Mouse (Mus musculus): ENCODE results near the gene Ints1. TPM values are rescaled to one million over a fixed set of nuclear protein-coding genes. Genes with fewer than 3 reads are reported as not detected.

Ints1 gene
- total RNA-seq, 1 experiment = 164 TPM

DNA sequence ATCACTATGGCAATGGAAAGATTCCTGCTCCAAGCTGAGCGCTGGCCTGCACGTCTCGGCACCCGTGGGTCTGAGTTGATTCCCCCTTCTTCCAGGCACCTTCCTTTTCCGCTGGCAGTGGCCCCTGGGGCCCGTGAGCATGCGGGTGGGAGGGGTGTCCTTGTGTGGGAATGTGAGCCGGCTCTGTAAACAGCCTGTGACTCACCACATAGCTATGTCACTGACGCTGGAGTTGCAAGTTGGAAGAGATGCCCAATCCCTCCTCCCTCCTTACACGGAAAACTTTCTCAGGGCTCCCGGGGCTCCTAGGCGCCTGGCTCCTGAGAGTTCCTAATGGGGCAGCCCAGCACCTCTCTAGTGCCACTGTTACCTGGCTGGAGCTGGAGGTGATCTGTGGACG lies 21.4 kb upstream of the Ints1 start:
- Histone ChIP-seq H3K9ac (ENCODE audit: insufficient read depth, low read depth, low read length, poor library complexity, severe bottlenecking) (no peak overlapping the region), H3K27ac (ENCODE audit: insufficient read depth, low read depth, low read length, poor library complexity, severe bottlenecking) (no peak overlapping the region), H3K9me3 (ENCODE audit: control insufficient read depth, insufficient read depth, low read depth, low read length) (no peaks in the 10 kb centered on the region), H3K4me3 (ENCODE audit: insufficient read depth in 1 of 2, low read depth in 1 of 2, low read length in 2 of 2, poor library complexity in 1 of 2, severe bottlenecking in 1 of 2) (no peak overlapping the region), H3K4me1 (ENCODE audit: control insufficient read depth in 2 of 2, insufficient read depth in 2 of 2, low read length in 2 of 2, poor library complexity in 1 of 2) (peaks cover 3 to 23% of the 10 kb centered on the region in 2 experiments; a peak in 1 of 4 replicates), H3K36me3 (ENCODE audit: control insufficient read depth, insufficient read depth, low read length, poor library complexity, severe bottlenecking) (peaks cover 19% of the 10 kb centered on the region)
- in situ Hi-C loops (cut with MboI; ENCODE audit: low sequenced_read_pairs in 2 of 2, unreplicated experiment in 2 of 2) = no loop called here
- no peak for DNase-seq (ENCODE audit: low read depth, low spot score)
- TF ChIP-seq MAFK (IDR thresholded peaks at IDR 0.05; ENCODE audit: insufficient read depth, low read depth, low read length) (no peak), CHD2 (IDR thresholded peaks at IDR 0.05; ENCODE audit: low read depth, low read length) (no peak), ZNF384 (IDR thresholded peaks at IDR 0.05; ENCODE audit: low read depth, low read length) (no peak), ZC3H11A (IDR thresholded peaks at IDR 0.05; ENCODE audit: borderline replicate concordance, low read depth, low read length) (no peak), HCFC1 (IDR thresholded peaks at IDR 0.05; ENCODE audit: borderline replicate concordance, insufficient read depth, low read length) (no peak)

DNA sequence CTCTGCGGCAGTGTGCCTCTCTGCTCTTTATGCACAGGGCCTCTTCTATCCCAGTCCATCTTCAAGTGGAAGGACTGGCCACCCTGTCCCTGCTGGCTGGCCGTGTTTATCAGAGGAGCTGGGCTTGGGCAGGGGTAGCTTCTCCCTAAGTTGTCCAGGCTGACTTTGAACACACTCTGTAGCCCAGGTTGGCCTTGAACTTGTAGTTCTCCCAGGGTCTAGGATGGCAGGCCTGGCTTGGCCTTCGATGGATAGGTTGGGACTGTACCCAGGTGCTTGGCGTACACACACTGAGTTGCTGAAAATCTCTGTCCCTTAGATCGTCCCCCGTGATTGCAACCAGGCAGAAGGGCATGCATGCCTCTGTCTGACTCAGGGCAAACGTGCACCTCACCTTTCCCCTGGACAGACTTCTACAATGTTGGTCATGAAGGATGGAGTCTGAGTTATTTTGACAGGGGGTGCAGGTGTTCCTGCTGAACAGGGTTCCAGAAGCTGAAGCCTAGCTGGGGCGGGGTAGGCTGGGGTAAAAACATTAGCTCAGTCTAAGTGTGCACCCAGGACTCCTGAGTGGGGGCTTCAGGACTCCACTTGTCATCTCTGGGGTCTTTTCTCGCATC lies 20.6 kb upstream of the Ints1 start:
- in situ Hi-C loops (cut with MboI; ENCODE audit: low sequenced_read_pairs in 2 of 2, unreplicated experiment in 2 of 2) = no loop called here

DNA sequence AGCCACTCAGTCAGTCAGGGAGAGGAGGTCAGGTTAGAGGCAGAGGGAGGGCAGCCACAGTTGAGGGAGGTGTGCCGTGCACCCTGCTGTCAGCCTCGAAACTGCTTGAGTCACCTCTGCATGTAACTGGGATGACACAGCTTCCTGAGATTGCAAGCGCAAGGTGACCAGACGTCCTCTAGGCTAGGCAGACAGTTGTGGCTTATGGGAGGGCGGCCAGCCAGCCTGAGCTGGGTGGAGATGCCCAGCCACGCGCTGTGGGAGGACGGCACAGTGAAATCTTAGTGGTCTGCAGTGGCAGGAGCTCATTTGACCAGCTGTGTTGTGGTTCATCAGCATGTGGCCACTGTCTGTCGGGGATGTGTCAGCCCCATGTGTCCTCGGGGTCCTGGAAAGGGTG lies 19.5 kb upstream of the Ints1 start:
- Histone ChIP-seq H3K36me3 (ENCODE audit: control insufficient read depth, insufficient read depth, low read length, poor library complexity, severe bottlenecking) (peaks cover 7% of the 10 kb centered on the region; the same call in 1 of the 2 replicates), H3K4me1 (ENCODE audit: control insufficient read depth in 2 of 2, insufficient read depth in 2 of 2, low read length in 2 of 2, poor library complexity in 1 of 2) (peaks cover 3 to 23% of the 10 kb centered on the region in 2 experiments; a peak in 1 of 4 replicates), H3K9ac (ENCODE audit: insufficient read depth, low read depth, low read length, poor library complexity, severe bottlenecking) (no peak overlapping the region), H3K4me3 (ENCODE audit: insufficient read depth in 1 of 2, low read depth in 1 of 2, low read length in 2 of 2, poor library complexity in 1 of 2, severe bottlenecking in 1 of 2) (no peak overlapping the region), H3K27ac (ENCODE audit: insufficient read depth, low read depth, low read length, poor library complexity, severe bottlenecking) (no peak overlapping the region), H3K9me3 (ENCODE audit: control insufficient read depth, insufficient read depth, low read depth, low read length) (no peaks in the 10 kb centered on the region)
- TF ChIP-seq MAFK (IDR thresholded peaks at IDR 0.05; ENCODE audit: insufficient read depth, low read depth, low read length) (no peak), HCFC1 (IDR thresholded peaks at IDR 0.05; ENCODE audit: borderline replicate concordance, insufficient read depth, low read length) (no peak), ZC3H11A (IDR thresholded peaks at IDR 0.05; ENCODE audit: borderline replicate concordance, low read depth, low read length) (no peak), ZNF384 (IDR thresholded peaks at IDR 0.05; ENCODE audit: low read depth, low read length) (no peak), CHD2 (IDR thresholded peaks at IDR 0.05; ENCODE audit: low read depth, low read length) (no peak)
- DNase-seq (ENCODE audit: low read depth, low spot score) = no peak
- in situ Hi-C loops (cut with MboI; ENCODE audit: low sequenced_read_pairs in 2 of 2, unreplicated experiment in 2 of 2) = no loop called here

More for the DNA sequence above, 20.6 kb upstream of the Ints1 start:
- TF ChIP-seq CHD2 (IDR thresholded peaks at IDR 0.05; ENCODE audit: low read depth, low read length) (no peak), HCFC1 (IDR thresholded peaks at IDR 0.05; ENCODE audit: borderline replicate concordance, insufficient read depth, low read length) (no peak)
- H3K27ac ChIP-seq (ENCODE audit: insufficient read depth, low read depth, low read length, poor library complexity, severe bottlenecking) = no peak overlapping the region
- no peak overlapping the region for H3K9ac ChIP-seq (ENCODE audit: insufficient read depth, low read depth, low read length, poor library complexity, severe bottlenecking)
- H3K4me1 ChIP-seq (ENCODE audit: control insufficient read depth in 2 of 2, insufficient read depth in 2 of 2, low read length in 2 of 2, poor library complexity in 1 of 2) = peaks cover 3 to 23% of the 10 kb centered on the region in 2 experiments; a peak in 1 of 4 replicates
- H3K36me3 ChIP-seq (ENCODE audit: control insufficient read depth, insufficient read depth, low read length, poor library complexity, severe bottlenecking) = peaks cover 17% of the 10 kb centered on the region
- H3K9me3 ChIP-seq (ENCODE audit: control insufficient read depth, insufficient read depth, low read depth, low read length) = no peaks in the 10 kb centered on the region
- no peak overlapping the region for H3K4me3 ChIP-seq (ENCODE audit: insufficient read depth in 1 of 2, low read depth in 1 of 2, low read length in 2 of 2, poor library complexity in 1 of 2, severe bottlenecking in 1 of 2)
- no peak for DNase-seq (ENCODE audit: low read depth, low spot score)

DNA sequence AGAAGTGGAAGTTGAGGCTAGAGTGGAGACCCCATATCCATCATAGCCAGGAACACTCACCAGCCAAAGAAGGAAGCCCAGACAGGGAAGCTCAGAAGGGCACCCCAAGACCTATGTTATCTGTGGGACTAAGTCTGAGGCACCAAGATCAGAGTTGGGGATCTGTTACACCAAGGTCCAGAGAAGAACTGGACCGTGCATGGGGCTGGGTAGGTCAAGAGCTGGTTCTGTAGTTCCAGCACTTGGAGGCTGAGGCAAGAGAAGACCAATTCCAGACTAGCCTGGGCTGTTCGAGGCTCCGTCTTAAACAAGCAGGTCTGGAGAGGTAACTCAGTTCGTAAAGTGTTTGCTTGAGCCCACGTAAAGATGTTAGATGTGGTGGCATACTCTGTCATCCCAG lies 18.7 kb upstream of the Ints1 start:
- Histone ChIP-seq H3K36me3 (ENCODE audit: control insufficient read depth, insufficient read depth, low read length, poor library complexity, severe bottlenecking) (peaks cover 2% of the 10 kb centered on the region; the same call in 1 of the 2 replicates), H3K9ac (ENCODE audit: insufficient read depth, low read depth, low read length, poor library complexity, severe bottlenecking) (no peak overlapping the region), H3K27ac (ENCODE audit: insufficient read depth, low read depth, low read length, poor library complexity, severe bottlenecking) (no peak overlapping the region), H3K4me3 (ENCODE audit: insufficient read depth in 1 of 2, low read depth in 1 of 2, low read length in 2 of 2, poor library complexity in 1 of 2, severe bottlenecking in 1 of 2) (no peak overlapping the region), H3K9me3 (ENCODE audit: control insufficient read depth, insufficient read depth, low read depth, low read length) (no peaks in the 10 kb centered on the region), H3K4me1 (ENCODE audit: control insufficient read depth in 2 of 2, insufficient read depth in 2 of 2, low read length in 2 of 2, poor library complexity in 1 of 2) (peaks cover 3 to 23% of the 10 kb centered on the region in 2 experiments; a peak in 1 of 4 replicates)
- TF ChIP-seq ZC3H11A (IDR thresholded peaks at IDR 0.05; ENCODE audit: borderline replicate concordance, low read depth, low read length) = no peak
- TF ChIP-seq HCFC1 (IDR thresholded peaks at IDR 0.05; ENCODE audit: borderline replicate concordance, insufficient read depth, low read length) = no peak
- TF ChIP-seq MAFK (IDR thresholded peaks at IDR 0.05; ENCODE audit: insufficient read depth, low read depth, low read length) = no peak
- in situ Hi-C loops (cut with MboI; ENCODE audit: low sequenced_read_pairs in 2 of 2, unreplicated experiment in 2 of 2) = no loop called here
- no peak for DNase-seq (ENCODE audit: low read depth, low spot score)

All from ES-E14 (cell line).